Mouse (Mus musculus) midbrain, embryonic 14.5 days (tissue): Measurements from ENCODE around the gene Msantd2. TPM values are rescaled to one million over a fixed set of nuclear protein-coding genes. Genes with fewer than 3 reads are reported as not detected.

ENCODE experiments used
- ATAC-seq: fragments of 200-750 bp; cut with Nextera tagmentation; 2 replicates; pipeline ENCODE4 v1.8.0; 2017; ENCODE audit warnings: moderate number of reproducible peaks, moderate library complexity; ENCODE audit not compliant: low FRiP score, low TSS enrichment
- DNase-seq: peaks from one replicate; pipeline ENCODE4 v3.0.0-alpha.2; 2015
- H3K27ac ChIP-seq: fragments of 300-500 bp; sonication (generic); replicated peaks from 2 replicates; pipeline ENCODE4 v1.5.1; 2014; ENCODE audit warnings: mild to moderate bottlenecking, low read depth, low read length, moderate library complexity
- H3K27me3 ChIP-seq: fragments of 300-500 bp; sonication (generic); 2 replicates; pipeline ENCODE4 v1.6.1; 2014; ENCODE audit warnings: low read length, control low read depth, mixed read lengths; ENCODE audit not compliant: control insufficient read depth, insufficient read depth
- H3K36me3 ChIP-seq: fragments of 300-500 bp; sonication (generic); 2 replicates; pipeline ENCODE4 v1.6.1; 2014; ENCODE audit warnings: low read length, control low read depth; ENCODE audit not compliant: control insufficient read depth, insufficient read depth
- H3K4me1 ChIP-seq: fragments of 300-500 bp; sonication (generic); 2 replicates; pipeline ENCODE4 v1.6.1; 2014; ENCODE audit warnings: mild to moderate bottlenecking, antibody characterized with exemption, low read length, control low read depth; ENCODE audit not compliant: control insufficient read depth, insufficient read depth
- H3K4me2 ChIP-seq: fragments of 300-500 bp; sonication (generic); 2 replicates; pipeline ENCODE4 v1.6.1; 2014; ENCODE audit warnings: mild to moderate bottlenecking, low read length, moderate library complexity
- H3K4me3 ChIP-seq: fragments of 300-500 bp; sonication (generic); replicated peaks from 2 replicates; pipeline ENCODE4 v1.5.1; 2014; ENCODE audit warnings: low read depth, low read length
- H3K9ac ChIP-seq: fragments of 300-500 bp; sonication (generic); replicated peaks from 2 replicates; pipeline ENCODE4 v1.6.1; 2014; ENCODE audit warnings: mild to moderate bottlenecking, low read length, moderate library complexity
- H3K9me3 ChIP-seq: fragments of 300-500 bp; sonication (generic); 2 replicates; pipeline ENCODE4 v1.6.1; 2016; ENCODE audit warnings: low read length, control low read depth, mixed read lengths; ENCODE audit not compliant: control insufficient read depth
- WGBS: fragments of 180-500 bp; shearing (Covaris S2); extraction: QIAGEN DNeasy Blood & Tissue Kit; methylation state at CpG from one replicate; pipeline ENCODE4 v1.1.7; 2014; 5-methylcytosine and 5-hydroxymethylcytosine counted together
- polyA plus RNA-seq: library from polyadenylated mRNA; unstranded; fragments of >200 nt; fragmentation: Nextera tagmentation; extraction: Ambion mirVana; gene quantifications from 2 replicates; pipeline ENCODE4 v1.2.1, GENCODE M21; 2014

The Msantd2 gene
- 32.5 and 42.9 TPM in 2 replicates for polyA plus RNA-seq

DNA sequence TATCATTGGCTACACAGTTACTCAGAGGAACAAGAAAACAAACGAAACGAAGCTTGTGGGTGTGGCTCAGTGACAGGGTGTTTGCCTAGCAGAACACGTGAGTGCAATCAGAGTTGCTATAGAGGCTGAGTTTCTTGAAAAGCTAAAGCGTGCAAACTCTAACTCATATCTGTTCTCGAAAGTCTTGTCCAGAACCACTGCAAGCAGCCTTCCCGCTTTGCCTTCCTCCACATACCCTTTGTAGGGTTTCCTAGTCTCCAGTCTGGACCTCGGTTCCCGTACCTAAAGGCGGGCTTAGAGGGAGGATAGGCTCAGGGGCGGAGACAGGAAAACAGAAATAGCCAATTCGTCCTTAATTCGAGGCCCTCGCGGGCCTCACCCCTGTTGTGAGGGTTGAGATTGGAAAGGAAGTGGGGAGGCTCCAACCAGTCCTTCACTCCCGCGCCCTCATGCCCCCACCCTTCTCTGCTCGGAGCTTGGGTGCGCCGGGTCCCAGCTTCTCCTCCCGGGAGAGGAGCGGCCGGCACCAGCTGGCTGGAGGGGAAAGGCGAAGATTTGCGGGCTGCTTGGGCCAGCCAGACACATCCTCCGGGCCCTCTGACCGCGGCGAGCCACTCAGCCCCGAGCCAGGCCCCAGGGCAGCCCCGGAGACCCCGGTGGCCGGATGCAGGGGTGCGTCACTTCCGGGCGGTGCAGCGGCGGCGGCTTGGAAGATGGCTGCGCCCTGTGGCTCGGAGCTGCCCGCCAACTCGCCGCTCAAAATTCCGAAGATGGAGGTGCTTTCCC lies at the start of gene Msantd2:
TSS of gene Msantd2 (plus strand) at position 709 of the 786 bp plus-strand sequence.
- H3K27ac ChIP-seq: peak within 1 kb of the TSS; percentile 99
- no peaks in the 10 kb centered on the region for H3K36me3 ChIP-seq
- WGBS: under 1% methylated on average over 44 of the region's 44 CpGs
- peak; percentile 96 for ATAC-seq
- peak within 1 kb of the TSS; percentile 89 for H3K9ac ChIP-seq
- peak within 1 kb of the TSS; percentile 94 for H3K4me3 ChIP-seq
- H3K27me3 ChIP-seq: no peaks in the 10 kb centered on the region
- H3K4me2 ChIP-seq: peak within 1 kb of the TSS; percentile 94
- H3K4me1 ChIP-seq: peaks cover 22% of the 10 kb centered on the region
- no peaks in the 10 kb centered on the region for H3K9me3 ChIP-seq
- peak; percentile 93 for DNase-seq

GRCm38 (mm10) chr9:37452401-37452800 lies 36.7 kb upstream of the Msantd2 start:
- Histone ChIP-seq H3K36me3 (no peaks in the 10 kb centered on the region), H3K27ac (0 out of 2 replicates have a peak overlapping the region, but pooled peaks have one; percentile 6), H3K9ac (no peak overlapping the region), H3K4me1 (peaks cover 42% of the 10 kb centered on the region), H3K9me3 (no peaks in the 10 kb centered on the region), H3K27me3 (peaks cover 28% of the 10 kb centered on the region; the same call in 1 of the 2 replicates), H3K4me2 (peak overlapping the region; percentile 13), H3K4me3 (no peak overlapping the region)
- DNase-seq: peak; percentile 35
- 1% methylated on average over 5 of the region's 5 CpGs for WGBS
- ATAC-seq: no peak

- ATAC-seq (no peak), DNase-seq (no peak)
- no peak overlapping the region for H3K9ac ChIP-seq
- peaks cover 36% of the 10 kb centered on the region; the same call in 1 of the 2 replicates for H3K27me3 ChIP-seq
- 26% methylated on average over 4 of the region's 4 CpGs for whole genome bisulfite sequencing
- H3K36me3 ChIP-seq: no peaks in the 10 kb centered on the region
- H3K4me3 ChIP-seq: no peak overlapping the region
- no peak overlapping the region for H3K4me2 ChIP-seq
- no peaks in the 10 kb centered on the region for H3K9me3 ChIP-seq
- no peak overlapping the region for H3K27ac ChIP-seq
- peaks cover 46% of the 10 kb centered on the region for H3K4me1 ChIP-seq
Observed at GRCm38 (mm10) chr9:37453328-37453727, 35.8 kb upstream of the Msantd2 start.

DNA sequence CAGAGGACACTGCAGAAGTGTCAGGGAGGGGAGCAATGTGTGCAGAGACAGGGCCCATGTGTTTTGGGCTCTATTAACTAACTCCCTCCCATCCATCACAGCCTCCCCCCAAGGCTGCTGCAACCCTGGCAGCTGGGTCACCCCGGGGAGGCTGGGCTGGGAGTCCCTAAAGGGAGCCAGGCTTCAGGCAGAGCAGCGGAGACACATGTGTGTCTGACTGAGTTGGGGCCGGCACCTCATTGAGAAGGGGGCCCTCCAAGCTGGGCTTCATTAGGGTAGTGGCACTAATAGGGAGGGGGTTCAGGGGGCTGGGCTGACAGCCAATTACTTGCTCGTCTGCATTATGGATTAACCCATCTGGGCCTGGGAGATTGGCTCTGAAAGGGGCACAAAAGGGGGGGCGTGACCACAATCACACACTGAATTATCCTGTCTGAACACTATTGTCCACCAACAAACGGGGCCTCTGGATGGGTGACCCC lies 35.1 kb upstream of the Msantd2 start:
- Histone ChIP-seq H3K36me3 (no peaks in the 10 kb centered on the region), H3K4me1 (peaks cover 46% of the 10 kb centered on the region), H3K4me3 (no peak overlapping the region), H3K4me2 (no peak overlapping the region), H3K9ac (no peak overlapping the region), H3K27ac (0 out of 2 replicates have a peak overlapping the region, but pooled peaks have one; percentile 26), H3K27me3 (peaks cover 42% of the 10 kb centered on the region; the same call in 1 of the 2 replicates), H3K9me3 (no peaks in the 10 kb centered on the region)
- peak; percentile 70 for DNase-seq
- peak; percentile 70 for ATAC-seq
- 2% methylated on average over 6 of the region's 6 CpGs for WGBS

DNA sequence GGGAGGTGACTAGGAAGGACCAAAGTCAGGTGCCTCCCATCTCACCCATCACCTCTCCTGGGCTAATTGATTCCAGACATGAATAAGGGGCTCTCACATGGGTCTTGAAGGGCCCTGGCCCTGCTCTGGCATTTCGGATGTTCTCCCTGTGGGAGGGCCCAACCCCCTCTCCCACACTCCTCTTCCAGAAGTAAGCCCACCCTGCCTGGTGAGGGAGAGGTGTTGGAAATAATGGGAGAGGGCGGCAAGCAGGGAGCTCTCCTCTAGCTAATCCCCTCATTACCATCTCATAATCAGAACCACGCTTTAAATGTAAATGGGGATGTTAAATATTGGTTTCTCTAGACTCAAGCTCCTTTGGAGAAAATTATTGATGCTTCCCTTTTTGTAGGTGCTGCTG lies 34.1 kb upstream of the Msantd2 start:
- no peak overlapping the region for H3K4me3 ChIP-seq
- H3K4me2 ChIP-seq: no peak overlapping the region
- no peak overlapping the region for H3K9ac ChIP-seq
- DNase-seq: peak; percentile 41
- no peaks in the 10 kb centered on the region for H3K9me3 ChIP-seq
- H3K36me3 ChIP-seq: no peaks in the 10 kb centered on the region
- H3K27ac ChIP-seq: peak overlapping the region; percentile 17; the same call in 1 of the 2 replicates
- 3% methylated on average over 3 of the region's 3 CpGs for WGBS
- H3K4me1 ChIP-seq: peaks cover 55% of the 10 kb centered on the region
- peaks cover 42% of the 10 kb centered on the region; the same call in 1 of the 2 replicates for H3K27me3 ChIP-seq
- ATAC-seq: no peak

- ATAC-seq (no peak), DNase-seq (peak; percentile 13)
- Histone ChIP-seq H3K27me3 (peaks cover 46% of the 10 kb centered on the region; the same call in 1 of the 2 replicates), H3K27ac (no peak overlapping the region), H3K4me3 (no peak overlapping the region), H3K4me1 (peaks cover 60% of the 10 kb centered on the region), H3K4me2 (peak overlapping the region; percentile 53), H3K9me3 (no peaks in the 10 kb centered on the region), H3K9ac (no peak overlapping the region), H3K36me3 (no peaks in the 10 kb centered on the region)
- WGBS: 3% methylated on average over 8 of the region's 8 CpGs
Observed at GRCm38 (mm10) chr9:37455868-37456267, 33.3 kb upstream of the Msantd2 start.

DNA sequence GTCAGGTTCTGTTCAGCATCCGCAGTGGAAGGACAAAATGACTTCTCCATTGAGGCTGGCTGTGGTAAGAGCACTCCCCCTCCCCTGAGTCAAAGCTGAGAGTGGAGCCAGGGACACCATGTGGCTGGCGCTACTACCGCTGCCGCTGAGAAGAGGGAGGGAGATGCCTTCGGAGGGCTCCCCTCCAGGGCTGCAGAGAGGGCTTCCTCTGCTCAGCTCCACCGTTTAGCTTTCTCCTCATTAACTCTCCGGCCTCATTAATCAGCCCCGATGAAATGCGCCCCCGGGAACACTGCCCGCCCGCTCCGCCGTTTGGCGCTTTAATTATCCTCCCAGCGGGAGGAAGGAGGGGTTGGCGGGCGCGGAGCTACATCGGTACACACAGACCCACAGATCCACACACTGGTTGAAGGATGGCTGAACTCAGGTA lies 32.6 kb upstream of the Msantd2 start:
- peak; percentile 58 for ATAC-seq
- WGBS: under 1% methylated on average over 20 of the region's 20 CpGs
- peak overlapping the region; percentile 41 for H3K9ac ChIP-seq

DNA sequence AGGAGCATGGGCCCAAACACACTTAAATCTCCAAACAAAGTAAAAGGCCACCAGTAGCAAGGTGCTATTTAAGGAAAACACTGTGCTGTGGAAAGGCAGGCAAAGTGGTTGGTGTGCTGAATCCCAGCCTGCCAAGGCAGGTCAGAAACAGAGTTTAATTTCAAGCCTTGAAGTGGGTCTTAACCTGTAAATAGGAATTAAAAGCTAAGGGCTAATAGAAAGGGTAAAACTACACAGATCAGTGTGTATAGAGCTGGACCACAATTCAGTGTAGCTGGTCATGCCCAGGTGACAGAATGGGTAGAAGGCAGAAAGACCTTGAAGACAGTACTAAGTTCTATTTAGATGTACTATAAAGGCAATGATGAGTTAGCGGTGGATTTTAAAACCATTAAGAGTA lies 32.0 kb upstream of the Msantd2 start:
- H3K4me3 ChIP-seq: no peak overlapping the region

More for the DNA sequence above, 32.6 kb upstream of the Msantd2 start:
- Histone ChIP-seq H3K4me2 (peak overlapping the region; percentile 53), H3K9me3 (no peaks in the 10 kb centered on the region), H3K4me3 (peak overlapping the region; percentile 26), H3K27ac (peak overlapping the region; percentile 32), H3K36me3 (no peaks in the 10 kb centered on the region), H3K4me1 (peaks cover 57% of the 10 kb centered on the region), H3K27me3 (peaks cover 52% of the 10 kb centered on the region)
- peak; percentile 82 for DNase-seq

More for the DNA sequence above, 32.0 kb upstream of the Msantd2 start:
- Histone ChIP-seq H3K27me3 (peaks cover 59% of the 10 kb centered on the region), H3K36me3 (no peaks in the 10 kb centered on the region), H3K4me1 (peaks cover 50% of the 10 kb centered on the region), H3K27ac (peak overlapping the region; percentile 32; the same call in 1 of the 2 replicates), H3K9me3 (no peaks in the 10 kb centered on the region), H3K4me2 (peak overlapping the region; percentile 53; the same call in 1 of the 2 replicates), H3K9ac (no peak overlapping the region)
- 32% methylated on average over 1 of the region's 1 CpGs for WGBS
- ATAC-seq (no peak), DNase-seq (no peak)
